In genomic region chr13:37434841-37435240, GRCm38 (mm10) we compare ENCODE assay signal across 8 mouse cellular contexts.
A peak's percentile ranks its signal among the peaks of the same experiment; 100 is the strongest.
DNase-seq lines count a peak whose midpoint lies in the region; ATAC-seq lines count a peak whose summit lies in the region.

No protein-coding gene starts in this region.

- DNase-seq in neural tube, embryonic 11.5 days (ENCODE audit: low spot score) = no peak
- DNase-seq in neural tube, embryonic 10.5 days (ENCODE audit: extremely low spot score, low spot score) = no peak
- no peak for DNase-seq in adrenal gland, adult 8-10 months
- DNase-seq in kidney, adult 18-20 months = no peak
- no peak for DNase-seq in thymus, adult 18-20 months

- WGBS in neural tube, embryonic 11.5 days = 13% methylated on average over 9 of the region's 9 CpGs
- 15% methylated on average over 9 of the region's 9 CpGs for WGBS in heart, embryonic 11.5 days (ENCODE audit: insufficient replicate concordance)
- WGBS in limb, embryonic 15.5 days = 17% methylated on average over 9 of the region's 9 CpGs
- WGBS in stomach, embryonic 15.5 days = 28% methylated on average over 9 of the region's 9 CpGs

- peaks cover 13% of the 10 kb centered on the region for H3K27me3 ChIP-seq in neural tube, embryonic 11.5 days (ENCODE audit: control insufficient read depth, insufficient read depth, low read length)
- H3K27me3 ChIP-seq in heart, embryonic 11.5 days (ENCODE audit: control insufficient read depth, insufficient read depth, low read length) = peaks cover 13% of the 10 kb centered on the region
- H3K27me3 ChIP-seq in limb, embryonic 15.5 days = peaks cover 5% of the 10 kb centered on the region; the same call in 1 of the 2 replicates
- no peaks in the 10 kb centered on the region for H3K27me3 ChIP-seq in stomach, embryonic 15.5 days (replicated peaks)

- no peak overlapping the region for H3K27ac ChIP-seq in neural tube, embryonic 11.5 days (ENCODE audit: low read depth, low read length)
- H3K27ac ChIP-seq in heart, embryonic 11.5 days (ENCODE audit: low read depth, low read length) = no peak overlapping the region
- H3K27ac ChIP-seq in limb, embryonic 15.5 days = peak overlapping the region; percentile 75; the same call in 1 of the 2 replicates
- peak overlapping the region; percentile 73; the same call in 1 of the 2 replicates for H3K27ac ChIP-seq in stomach, embryonic 15.5 days

- ATAC-seq in neural tube, embryonic 11.5 days (ENCODE audit: insufficient read depth, low FRiP score, low TSS enrichment) = no peak
- no peak for ATAC-seq in heart, embryonic 11.5 days (replicated peaks; ENCODE audit: insufficient number of reproducible peaks, low FRiP score, low TSS enrichment)
- no peak for ATAC-seq in limb, embryonic 15.5 days (ENCODE audit: insufficient number of reproducible peaks, low FRiP score, low TSS enrichment, low read depth)
- no peak for ATAC-seq in stomach, embryonic 15.5 days (ENCODE audit: insufficient read depth, low FRiP score, low read depth)

- H3K9me3 ChIP-seq in neural tube, embryonic 11.5 days (ENCODE audit: control insufficient read depth, low read length) = no peaks in the 10 kb centered on the region
- no peaks in the 10 kb centered on the region for H3K9me3 ChIP-seq in heart, embryonic 11.5 days (replicated peaks; ENCODE audit: control insufficient read depth, low read length)
- no peaks in the 10 kb centered on the region for H3K9me3 ChIP-seq in limb, embryonic 15.5 days
- H3K9me3 ChIP-seq in stomach, embryonic 15.5 days = no peaks in the 10 kb centered on the region

- peak overlapping the region; percentile 62 for H3K9ac ChIP-seq in neural tube, embryonic 11.5 days (ENCODE audit: low read length)
- 0 out of 2 replicates have a peak overlapping the region, but pooled peaks have one; percentile 3 for H3K9ac ChIP-seq in heart, embryonic 11.5 days (ENCODE audit: low read depth, low read length)
- no peak overlapping the region for H3K9ac ChIP-seq in limb, embryonic 15.5 days
- 0 out of 2 replicates have a peak overlapping the region, but pooled peaks have one; percentile 11 for H3K9ac ChIP-seq in stomach, embryonic 15.5 days

- H3K4me3 ChIP-seq in neural tube, embryonic 11.5 days (ENCODE audit: low read depth, low read length) = peak overlapping the region; percentile 42
- peak overlapping the region; percentile 46; the same call in 1 of the 2 replicates for H3K4me3 ChIP-seq in heart, embryonic 11.5 days (ENCODE audit: low read depth, low read length)
- H3K4me3 ChIP-seq in limb, embryonic 15.5 days = peak overlapping the region; percentile 44
- peak overlapping the region; percentile 44 for H3K4me3 ChIP-seq in stomach, embryonic 15.5 days (replicated peaks)

- H3K36me3 ChIP-seq in neural tube, embryonic 11.5 days (ENCODE audit: control insufficient read depth, insufficient read depth, low read length) = no peaks in the 10 kb centered on the region
- no peaks in the 10 kb centered on the region for H3K36me3 ChIP-seq in heart, embryonic 11.5 days (ENCODE audit: control insufficient read depth, insufficient read depth, low read length)
- H3K36me3 ChIP-seq in limb, embryonic 15.5 days = no peaks in the 10 kb centered on the region
- no peaks in the 10 kb centered on the region for H3K36me3 ChIP-seq in stomach, embryonic 15.5 days

- peak overlapping the region; percentile 71 for H3K4me2 ChIP-seq in neural tube, embryonic 11.5 days (ENCODE audit: low read depth)
- H3K4me2 ChIP-seq in heart, embryonic 11.5 days = peak overlapping the region; percentile 78
- H3K4me2 ChIP-seq in limb, embryonic 15.5 days = peak overlapping the region; percentile 68
- peak overlapping the region; percentile 72 for H3K4me2 ChIP-seq in stomach, embryonic 15.5 days

- no peaks in the 10 kb centered on the region for H3K4me1 ChIP-seq in neural tube, embryonic 11.5 days (ENCODE audit: control insufficient read depth, insufficient read depth, low read length)
- H3K4me1 ChIP-seq in heart, embryonic 11.5 days (ENCODE audit: control insufficient read depth, insufficient read depth, low read length) = peaks cover 8% of the 10 kb centered on the region; the same call in 1 of the 2 replicates
- peaks cover 15% of the 10 kb centered on the region for H3K4me1 ChIP-seq in limb, embryonic 15.5 days
- peaks cover under 1% of the 10 kb centered on the region; the same call in 1 of the 2 replicates for H3K4me1 ChIP-seq in stomach, embryonic 15.5 days

Comparison
In these comparisons a context has a peak if more than half of its experiments do, and no peak if none do; other contexts are left out.
1. H3K27ac ChIP-seq: peak in limb, embryonic 15.5 days (single experiment) and stomach, embryonic 15.5 days (single experiment); none in neural tube, embryonic 11.5 days (single experiment) and heart, embryonic 11.5 days (single experiment).
2. Peak in every context shown above with its lines, with median percentiles within 50 percentile points of each other: H3K4me2 ChIP-seq and H3K4me3 ChIP-seq.